Mouse (Mus musculus): ENCODE measurements at regions not wholly inside any gene's neighbourhood (a gene's known extent, or its start where the extent isn't known, plus 50 kb on each side); places are given as distances from the start of the nearest gene placed in this dataset.

DNA sequence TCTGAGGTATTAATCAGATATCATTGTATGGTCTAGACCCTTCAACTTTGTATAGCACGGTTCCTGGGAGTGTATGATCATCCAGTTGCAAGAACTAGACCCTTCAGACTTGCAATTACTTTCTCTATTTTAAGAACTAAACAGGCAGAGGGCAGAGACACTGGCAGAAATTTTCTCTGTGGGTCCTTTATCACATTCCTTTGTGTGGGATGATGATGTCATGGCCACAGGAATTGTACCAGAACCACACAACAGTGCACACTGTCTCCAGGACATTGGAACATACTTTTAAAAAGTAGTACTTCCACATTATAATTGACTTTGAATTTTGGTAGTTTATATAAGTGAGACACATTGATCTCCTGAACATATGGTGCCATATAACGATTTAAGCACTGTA, 674.2 kb downstream of the Rfpl4b start:
- H3K9me3 ChIP-seq (ENCODE audit: low read length): no peaks in the 10 kb centered on the region
- H3K27ac ChIP-seq (ENCODE audit: low read depth, low read length): no peak overlapping the region
- H3K4me2 ChIP-seq (ENCODE audit: low read depth, low read length, poor library complexity, severe bottlenecking): no peak overlapping the region
- no peak overlapping the region for H3K4me3 ChIP-seq (ENCODE audit: low read depth, low read length)
- no peaks in the 10 kb centered on the region for H3K27me3 ChIP-seq (ENCODE audit: insufficient read depth, low read length)
- WGBS: 96% methylated on average over 2 of the region's 2 CpGs
- H3K36me3 ChIP-seq (ENCODE audit: insufficient read depth, low read length): no peaks in the 10 kb centered on the region
- DNase-seq (ENCODE audit: low spot score) (no peak), ATAC-seq (ENCODE audit: low FRiP score) (no peak)
- no peak overlapping the region for H3K9ac ChIP-seq (replicated peaks; ENCODE audit: low read length, poor library complexity, severe bottlenecking)
- H3K4me1 ChIP-seq (ENCODE audit: insufficient read depth, low read length): no peaks in the 10 kb centered on the region
- no peak for TF ChIP-seq CTCF (IDR thresholded peaks at IDR 0.05)

DNA sequence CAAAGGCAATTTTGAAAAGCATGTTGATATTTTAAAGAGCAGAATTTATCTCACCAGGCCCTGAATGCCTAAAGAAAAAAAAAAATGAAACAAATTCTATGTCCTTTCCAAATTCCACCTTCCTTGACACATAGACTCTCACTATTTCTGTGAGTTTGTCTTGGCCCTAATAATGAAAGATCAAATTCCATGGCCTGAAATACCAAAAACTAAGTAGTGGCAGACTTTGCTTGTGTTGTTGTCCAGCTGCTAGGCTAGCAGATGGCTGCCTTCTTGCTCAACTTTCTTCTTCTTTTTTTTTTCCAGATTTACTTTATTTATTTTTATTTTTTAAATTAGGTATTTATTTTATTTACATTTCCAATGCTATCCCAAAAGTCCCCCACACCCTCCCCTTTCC, 682.4 kb downstream of the Rfpl4b start:
- Histone ChIP-seq H3K27me3 (ENCODE audit: insufficient read depth, low read length) (no peaks in the 10 kb centered on the region), H3K4me1 (ENCODE audit: insufficient read depth, low read length) (no peaks in the 10 kb centered on the region), H3K36me3 (ENCODE audit: insufficient read depth, low read length) (no peaks in the 10 kb centered on the region), H3K9me3 (ENCODE audit: low read length) (no peaks in the 10 kb centered on the region), H3K4me2 (ENCODE audit: low read depth, low read length, poor library complexity, severe bottlenecking) (no peak overlapping the region), H3K9ac (replicated peaks; ENCODE audit: low read length, poor library complexity, severe bottlenecking) (no peak overlapping the region), H3K27ac (ENCODE audit: low read depth, low read length) (no peak overlapping the region), H3K4me3 (ENCODE audit: low read depth, low read length) (no peak overlapping the region)
- no peak for ATAC-seq (ENCODE audit: low FRiP score)
- DNase-seq (ENCODE audit: low spot score): no peak
- no peak for TF ChIP-seq CTCF (IDR thresholded peaks at IDR 0.05)

DNA sequence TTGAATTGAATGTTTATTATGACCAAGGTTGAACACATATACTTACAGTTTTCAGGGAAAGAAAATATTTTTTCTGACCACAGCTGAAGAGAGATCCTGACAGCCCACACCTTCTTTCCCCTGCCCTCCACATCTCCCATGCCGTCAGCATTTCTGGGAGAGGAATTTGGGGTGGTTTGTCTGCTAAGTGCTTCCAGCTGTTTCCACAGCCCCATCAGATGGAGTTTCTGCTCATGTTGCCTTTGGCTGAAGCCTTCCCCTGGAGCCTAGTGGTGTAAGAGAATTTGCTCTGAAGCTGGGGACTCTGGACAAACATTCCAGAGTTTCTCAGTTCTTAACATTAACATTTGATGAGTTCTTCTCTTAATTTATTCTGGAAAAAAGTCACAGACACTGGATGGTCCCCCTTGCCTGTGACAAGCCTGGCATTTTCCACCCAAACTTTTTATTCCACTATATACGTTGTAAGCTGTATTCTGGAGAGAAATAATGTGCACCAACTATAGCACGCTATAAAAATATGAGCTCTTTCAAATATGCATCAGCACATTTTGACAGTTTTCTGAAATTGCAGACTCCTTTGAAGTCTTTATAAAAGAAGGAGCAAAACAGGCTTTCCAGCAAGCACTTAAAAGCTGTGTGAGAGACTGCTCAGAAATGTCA, 699.5 kb downstream of the Rfpl4b start:
- TF ChIP-seq CTCF (IDR thresholded peaks at IDR 0.05): no peak
- 63% methylated on average over 3 of the region's 3 CpGs for WGBS
- ATAC-seq (ENCODE audit: low FRiP score): no peak
- no peak overlapping the region for H3K4me2 ChIP-seq (ENCODE audit: low read depth, low read length, poor library complexity, severe bottlenecking)
- no peak overlapping the region for H3K4me3 ChIP-seq (ENCODE audit: low read depth, low read length)
- no peak for DNase-seq (ENCODE audit: low spot score)
- H3K27ac ChIP-seq (ENCODE audit: low read depth, low read length): no peak overlapping the region
- no peaks in the 10 kb centered on the region for H3K9me3 ChIP-seq (ENCODE audit: low read length)
- H3K4me1 ChIP-seq (ENCODE audit: insufficient read depth, low read length): no peaks in the 10 kb centered on the region
- H3K9ac ChIP-seq (replicated peaks; ENCODE audit: low read length, poor library complexity, severe bottlenecking): no peak overlapping the region
- no peaks in the 10 kb centered on the region for H3K27me3 ChIP-seq (ENCODE audit: insufficient read depth, low read length)
- no peaks in the 10 kb centered on the region for H3K36me3 ChIP-seq (ENCODE audit: insufficient read depth, low read length)

DNA sequence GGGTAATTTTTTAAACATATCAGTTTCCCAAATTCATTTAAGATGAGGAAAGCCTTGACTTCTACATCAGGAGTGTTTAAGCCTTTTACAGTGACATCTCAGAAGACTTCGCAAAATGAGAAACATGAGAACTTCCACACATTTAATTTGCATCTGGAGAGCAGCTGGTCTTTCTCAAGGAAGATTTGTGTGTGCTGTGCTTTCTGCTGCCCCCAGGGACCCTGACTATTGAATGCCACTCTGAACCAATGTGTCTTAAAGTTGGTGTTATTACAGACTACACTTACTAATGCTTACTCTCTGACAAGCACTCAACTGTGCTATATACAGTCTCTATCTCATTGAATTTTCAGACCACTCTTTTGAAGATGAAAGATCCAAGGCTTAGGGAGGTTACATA, 703.0 kb downstream of the Rfpl4b start:
- H3K27me3 ChIP-seq (ENCODE audit: insufficient read depth, low read length): no peaks in the 10 kb centered on the region
- no peak overlapping the region for H3K4me3 ChIP-seq (ENCODE audit: low read depth, low read length)
- no peak overlapping the region for H3K27ac ChIP-seq (ENCODE audit: low read depth, low read length)
- no peak for ATAC-seq (ENCODE audit: low FRiP score)
- DNase-seq (ENCODE audit: low spot score): no peak
- H3K9me3 ChIP-seq (ENCODE audit: low read length): no peaks in the 10 kb centered on the region
- no peak for TF ChIP-seq CTCF (IDR thresholded peaks at IDR 0.05)
- no peak overlapping the region for H3K9ac ChIP-seq (replicated peaks; ENCODE audit: low read length, poor library complexity, severe bottlenecking)
- H3K36me3 ChIP-seq (ENCODE audit: insufficient read depth, low read length): no peaks in the 10 kb centered on the region
- 83% methylated on average over 1 of the region's 1 CpGs for WGBS
- no peaks in the 10 kb centered on the region for H3K4me1 ChIP-seq (ENCODE audit: insufficient read depth, low read length)
- H3K4me2 ChIP-seq (ENCODE audit: low read depth, low read length, poor library complexity, severe bottlenecking): no peak overlapping the region

DNA sequence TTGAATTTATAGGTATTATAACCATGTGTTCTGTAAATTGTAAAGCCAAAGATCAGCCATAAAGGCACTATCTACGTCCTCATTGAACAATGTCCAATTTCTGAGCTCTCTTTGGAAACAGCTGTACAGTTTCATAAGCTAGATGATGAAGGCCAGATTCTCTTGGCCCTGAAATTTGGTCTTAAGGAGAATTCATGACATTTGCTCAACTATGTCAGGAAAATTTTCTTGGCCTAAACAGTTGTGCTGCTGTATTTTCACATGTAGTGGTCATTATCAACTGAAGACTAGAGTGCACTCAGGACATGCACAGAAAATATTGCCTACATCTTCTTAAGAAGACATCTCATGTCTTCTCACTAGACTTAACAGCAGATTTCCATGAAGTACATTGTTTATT, 705.1 kb downstream of the Rfpl4b start:
- H3K9ac ChIP-seq (replicated peaks; ENCODE audit: low read length, poor library complexity, severe bottlenecking): no peak overlapping the region
- no peak overlapping the region for H3K27ac ChIP-seq (ENCODE audit: low read depth, low read length)
- H3K4me1 ChIP-seq (ENCODE audit: insufficient read depth, low read length): no peaks in the 10 kb centered on the region
- H3K4me2 ChIP-seq (ENCODE audit: low read depth, low read length, poor library complexity, severe bottlenecking): no peak overlapping the region
- no peaks in the 10 kb centered on the region for H3K27me3 ChIP-seq (ENCODE audit: insufficient read depth, low read length)
- 88% methylated on average over 1 of the region's 1 CpGs for WGBS
- no peak for DNase-seq (ENCODE audit: low spot score)
- ATAC-seq (ENCODE audit: low FRiP score): no peak
- TF ChIP-seq CTCF (IDR thresholded peaks at IDR 0.05): no peak
- H3K4me3 ChIP-seq (ENCODE audit: low read depth, low read length): no peak overlapping the region
- H3K36me3 ChIP-seq (ENCODE audit: insufficient read depth, low read length): no peaks in the 10 kb centered on the region
- no peaks in the 10 kb centered on the region for H3K9me3 ChIP-seq (ENCODE audit: low read length)

DNA sequence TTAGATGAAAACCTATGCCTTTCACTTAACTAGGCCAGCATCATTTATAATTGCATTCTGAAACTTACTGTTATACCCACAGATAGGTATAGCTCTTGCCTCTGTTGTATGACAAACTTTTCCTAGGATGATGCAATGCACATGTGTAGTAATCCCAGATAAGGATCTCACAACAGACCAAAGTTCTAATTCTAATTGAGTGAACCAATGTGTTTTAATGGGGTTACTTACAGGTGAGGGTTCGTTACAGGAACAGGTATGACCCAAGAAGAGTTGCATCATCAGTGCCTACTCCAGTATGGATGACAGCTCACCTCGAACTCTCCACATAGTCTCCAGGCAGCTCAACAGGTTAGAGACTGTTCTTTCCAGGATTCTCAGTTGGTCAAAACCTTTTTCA, 707.4 kb downstream of the Rfpl4b start:
- H3K27ac ChIP-seq (ENCODE audit: low read depth, low read length): no peak overlapping the region
- DNase-seq (ENCODE audit: low spot score) (no peak), ATAC-seq (ENCODE audit: low FRiP score) (no peak)
- no peaks in the 10 kb centered on the region for H3K4me1 ChIP-seq (ENCODE audit: insufficient read depth, low read length)
- H3K9ac ChIP-seq (replicated peaks; ENCODE audit: low read length, poor library complexity, severe bottlenecking): no peak overlapping the region
- no peaks in the 10 kb centered on the region for H3K36me3 ChIP-seq (ENCODE audit: insufficient read depth, low read length)
- no peak overlapping the region for H3K4me2 ChIP-seq (ENCODE audit: low read depth, low read length, poor library complexity, severe bottlenecking)
- TF ChIP-seq CTCF (IDR thresholded peaks at IDR 0.05): no peak
- 84% methylated on average over 2 of the region's 2 CpGs for whole genome bisulfite sequencing
- no peaks in the 10 kb centered on the region for H3K9me3 ChIP-seq (ENCODE audit: low read length)
- no peaks in the 10 kb centered on the region for H3K27me3 ChIP-seq (ENCODE audit: insufficient read depth, low read length)
- no peak overlapping the region for H3K4me3 ChIP-seq (ENCODE audit: low read depth, low read length)

Data from midbrain, postnatal 0 days (tissue).